In genomic region chr2:59593341-59593902, GRCm38 (mm10) we compare ENCODE assay signal across 17 mouse cellular contexts. TPM values are rescaled to one million over a fixed set of nuclear protein-coding genes. Genes with fewer than 3 reads are reported as not detected.
DNase-seq lines count a peak whose midpoint lies in the region; ATAC-seq and TF ChIP-seq lines count a peak whose summit lies in the region.
"Had no signal": no experiment of that assay in that cellular context is flagged by ENCODE, and none has a peak within 500 bp of the region (broad histone marks: within the 10 kb centered on the region; RNA-seq: fewer than 3 reads in every experiment).

No protein-coding gene starts in this region.

- no peak overlapping the region for H3K4me3 ChIP-seq in kidney, embryonic 15.5 days (replicated peaks)
- H3K4me3 ChIP-seq in embryonic fibroblast, embryonic 13.5 days (ENCODE audit: insufficient read depth, low read length): no peak overlapping the region
- no peak overlapping the region for H3K4me3 ChIP-seq in myocyte
- H3K4me3 ChIP-seq in liver, postnatal 0 days (ENCODE audit: low read depth, low read length): no peak overlapping the region
- H3K4me3 ChIP-seq: heart, embryonic 12.5 days; liver, embryonic 12.5 days had no signal

- H3K27ac ChIP-seq in kidney, embryonic 15.5 days: peak overlapping the region; percentile 51; the same call in 1 of the 2 replicates
- peak overlapping the region; percentile 74 for H3K27ac ChIP-seq in embryonic fibroblast, embryonic 13.5 days (ENCODE audit: insufficient read depth, low read length)
- H3K27ac ChIP-seq in liver, postnatal 0 days (ENCODE audit: low read depth): no peak overlapping the region
- H3K27ac ChIP-seq: liver, embryonic 12.5 days had no signal

- no peak for TF ChIP-seq POLR2A in embryonic fibroblast, embryonic 13.5 days (IDR thresholded peaks at IDR 0.05; ENCODE audit: low read depth, low read length)
- TF ChIP-seq POLR2A in myocyte (IDR thresholded peaks at IDR 0.05; ENCODE audit: insufficient read length, low read depth): no peak

- TF ChIP-seq CTCF in embryonic fibroblast, embryonic 13.5 days (IDR thresholded peaks at IDR 0.05; ENCODE audit: borderline replicate concordance, insufficient read depth, low read length): no peak
- no peak for TF ChIP-seq CTCF in liver, postnatal 0 days (IDR thresholded peaks at IDR 0.05; ENCODE audit: low read depth)

- ATAC-seq in kidney, embryonic 15.5 days (replicated peaks; ENCODE audit: low FRiP score): peak; percentile 43; the same call in 1 of the 2 replicates
- ATAC-seq in liver, postnatal 0 days: no peak
- ATAC-seq: forebrain, postnatal 0 days; intestine, postnatal 0 days; liver, embryonic 12.5 days; lung, postnatal 0 days had no signal

- 10% methylated on average over 7 of the region's 7 CpGs for WGBS in kidney, embryonic 15.5 days
- 38% methylated on average over 7 of the region's 7 CpGs for WGBS in liver, postnatal 0 days (ENCODE audit: insufficient replicate concordance)

- no peaks in the 10 kb centered on the region for H3K36me3 ChIP-seq in kidney, embryonic 15.5 days
- no peaks in the 10 kb centered on the region for H3K36me3 ChIP-seq in myocyte (ENCODE audit: control insufficient read depth, insufficient read depth)
- H3K36me3 ChIP-seq in liver, postnatal 0 days (replicated peaks; ENCODE audit: insufficient read depth, low read length): no peaks in the 10 kb centered on the region
- H3K36me3 ChIP-seq: heart, embryonic 12.5 days; liver, embryonic 12.5 days had no signal

- no peak for TF ChIP-seq EP300 in liver, postnatal 0 days (IDR thresholded peaks at IDR 0.05; ENCODE audit: low read depth)

- no peaks in the 10 kb centered on the region for H3K27me3 ChIP-seq in kidney, embryonic 15.5 days
- H3K27me3 ChIP-seq in myocyte (ENCODE audit: control insufficient read depth, insufficient read depth, insufficient read length): no peaks in the 10 kb centered on the region
- no peaks in the 10 kb centered on the region for H3K27me3 ChIP-seq in liver, postnatal 0 days (ENCODE audit: insufficient read depth, low read length)
- H3K27me3 ChIP-seq: heart, embryonic 12.5 days; liver, embryonic 12.5 days had no signal

- no peak overlapping the region for H3ac ChIP-seq in myocyte (ENCODE audit: control insufficient read depth, insufficient read length)

- DNase-seq in kidney, postnatal 36 days: no peak
- peak; percentile 36 for DNase-seq in 416B (ENCODE audit: low read depth)
- DNase-seq in liver, postnatal 0 days: no peak
- DNase-seq in layer of hippocampus, postnatal 36 days: no peak
- DNase-seq: cerebellum, adult 11 months; cerebellum, postnatal 25 days; forebrain, postnatal 0 days; right cerebral cortex, adult 18-20 months; spleen, adult 18-20 months; thymus, adult 18-20 months had no signal

- peak overlapping the region; percentile 20; the same call in 1 of the 2 replicates for H3K4me2 ChIP-seq in kidney, embryonic 15.5 days
- peak overlapping the region; percentile 72 for H3K4me2 ChIP-seq in myocyte (ENCODE audit: low read depth)
- H3K4me2 ChIP-seq in liver, postnatal 0 days (ENCODE audit: low read depth, low read length): no peak overlapping the region
- H3K4me2 ChIP-seq: heart, embryonic 12.5 days; liver, embryonic 12.5 days had no signal

- H3K4me1 ChIP-seq in kidney, embryonic 15.5 days: peaks cover 31% of the 10 kb centered on the region
- peaks cover 12% of the 10 kb centered on the region for H3K4me1 ChIP-seq in embryonic fibroblast, embryonic 13.5 days (ENCODE audit: control insufficient read depth, insufficient read depth, low read length)
- H3K4me1 ChIP-seq in liver, postnatal 0 days (ENCODE audit: insufficient read depth): no peaks in the 10 kb centered on the region
- H3K4me1 ChIP-seq: liver, embryonic 12.5 days had no signal

- no peaks in the 10 kb centered on the region for H3K9me3 ChIP-seq in kidney, embryonic 15.5 days (replicated peaks)
- no peaks in the 10 kb centered on the region for H3K9me3 ChIP-seq in liver, postnatal 0 days (ENCODE audit: low read length)
- H3K9me3 ChIP-seq: heart, embryonic 12.5 days; liver, embryonic 12.5 days had no signal

- no peaks in the 10 kb centered on the region for H3K79me2 ChIP-seq in myocyte (ENCODE audit: control insufficient read depth, insufficient read depth)

- H3K9ac ChIP-seq in kidney, embryonic 15.5 days: no peak overlapping the region
- no peak overlapping the region for H3K9ac ChIP-seq in liver, postnatal 0 days (replicated peaks)
- H3K9ac ChIP-seq: forebrain, postnatal 0 days; heart, embryonic 12.5 days; liver, embryonic 12.5 days had no signal

TF ChIP-seq in myocyte, 11 proteins besides CTCF, POLR2A, EP300 and RAD21:
- TF ChIP-seq MYOG (IDR thresholded peaks at IDR 0.05; ENCODE audit: control insufficient read depth in 1 of 3, insufficient read depth in 1 of 3, insufficient read length in 2 of 3, low read depth in 2 of 3) (no peak), CEBPB (IDR thresholded peaks at IDR 0.05; ENCODE audit: insufficient read depth, poor library complexity, severe bottlenecking) (peak; percentile 91), TCF12 (IDR thresholded peaks at IDR 0.05; ENCODE audit: insufficient read depth, poor library complexity, severe bottlenecking) (no peak), SRF (IDR thresholded peaks at IDR 0.05; ENCODE audit: control insufficient read depth, insufficient read length, low read depth) (no peak), REST (IDR thresholded peaks at IDR 0.05; ENCODE audit: insufficient read depth, insufficient read length) (no peak)

RNA-seq across cellular contexts. Expression of gene Tanc1, which starts 18.4 kb away (rescaled TPM):
- polyA plus RNA-seq in kidney, embryonic 15.5 days (2015; fragmentation: Nextera tagmentation; extraction: Ambion mirVana): 50.2 and 58.3 TPM in 2 replicates
- 61.8 and 66.1 TPM in 2 replicates for polyA plus RNA-seq in embryonic fibroblast, embryonic 13.5 days (2011; ENCODE audit: insufficient read length, low read depth, missing spikeins)
- 24.7 TPM for polyA plus RNA-seq in myocyte (2012; fragmentation: generic; extraction: Trizol)
- 1.7 and 2.4 TPM in 2 replicates for polyA plus RNA-seq in liver, postnatal 0 days (2015; fragmentation: Nextera tagmentation; extraction: Ambion mirVana)
- 100 to 1,000 TPM; 107 to 119 TPM for total RNA-seq in layer of hippocampus, postnatal 36 days (2021)
